Mouse (Mus musculus): ENCODE measurements around the gene Lce1f. TPM values are rescaled to one million over a fixed set of nuclear protein-coding genes. Genes with fewer than 3 reads are reported as not detected.

Gene Lce1f
- total RNA-seq (2021), result not detected
- long read RNA-seq, experiment 1, result 0 reads
- long read RNA-seq, experiment 2, result 0 reads

GRCm38 (mm10) chr3:92720250-92720649, at the start of gene Lce1f:
TSS of gene Lce1f (minus strand) at chr3:92720350.
- no peak for DNase-seq

- DNase-seq, result no peak
Observed at GRCm38 (mm10) chr3:92764965-92765364, 44.8 kb upstream of the Lce1f start, which contains the start of gene Lce1h. TSS of gene Lce1h (minus strand) at chr3:92765065.

GRCm38 (mm10) chr3:92753197-92753596, 33.0 kb upstream of the Lce1f start:
- no peak for DNase-seq

- no peak for DNase-seq
Observed at GRCm38 (mm10) chr3:92752238-92752637, 32.1 kb upstream of the Lce1f start, which contains the start of gene Lce1g. TSS of gene Lce1g (minus strand) at chr3:92752338.

GRCm38 (mm10) chr3:92738996-92739395, 18.8 kb upstream of the Lce1f start, which contains the start of gene Gm38119:
TSS of gene Gm38119 (minus strand) at chr3:92739096.
- no peak for DNase-seq

GRCm38 (mm10) chr3:92722631-92723030, 2.5 kb upstream of the Lce1f start:
- no peak for DNase-seq

GRCm38 (mm10) chr3:92715122-92715521, 5.0 kb downstream of the Lce1f start:
- no peak for DNase-seq

- no peak for DNase-seq
Observed at GRCm38 (mm10) chr3:92708974-92709373, 11.2 kb downstream of the Lce1f start, which contains the start of gene Lce1e. TSS of gene Lce1e (minus strand) at chr3:92709074.

GRCm38 (mm10) chr3:92694613-92695012, 25.5 kb downstream of the Lce1f start:
- no peak for DNase-seq

GRCm38 (mm10) chr3:92691688-92692087, 28.5 kb downstream of the Lce1f start:
- DNase-seq, result no peak

- peak; percentile 4 to 7 for DNase-seq
Observed at GRCm38 (mm10) chr3:92689154-92689553, 31.0 kb downstream of the Lce1f start.

GRCm38 (mm10) chr3:92687110-92687509, 33.0 kb downstream of the Lce1f start, which contains the start of gene Lce1d:
TSS of gene Lce1d (minus strand) at chr3:92687210.
- DNase-seq, result no peak

GRCm38 (mm10) chr3:92678947-92679346, 41.2 kb downstream of the Lce1f start, which contains the start of gene Lce1c:
TSS of gene Lce1c (plus strand) at chr3:92679247.
- no peak for DNase-seq

GRCm38 (mm10) chr3:92670215-92670614, 49.9 kb downstream of the Lce1f start, which contains the start of gene Lce1a2:
TSS of gene Lce1a2 (minus strand) at chr3:92670315.
- DNase-seq, result no peak

Other genes with a start within 250 kb of the Lce1f start
- gene Sprr1a, start 234.5 kb downstream of the Lce1f start, total RNA-seq (2021), result not detected
- not detected for gene Sprr4, start 219.9 kb downstream of the Lce1f start, total RNA-seq (2021)
- gene 2310046K23Rik, start 185.8 kb downstream of the Lce1f start, total RNA-seq (2021), result not detected
- gene Ivl, start 146.6 kb downstream of the Lce1f start, total RNA-seq (2021), result not detected
- not detected for gene Smcp, start 131.4 kb downstream of the Lce1f start, total RNA-seq (2021)
- gene 2210017I01Rik, start 112.9 kb downstream of the Lce1f start, total RNA-seq (2021), result not detected
- gene Lce6a, start 98.7 kb downstream of the Lce1f start, total RNA-seq (2021), result not detected
- not detected for gene Lce1a1, start 72.0 kb downstream of the Lce1f start, total RNA-seq (2021)
- not detected for gene Lce1b, start 63.4 kb downstream of the Lce1f start, total RNA-seq (2021)
- not detected for gene Lce1a2, start 50.0 kb downstream of the Lce1f start, total RNA-seq (2021)
- not detected for gene Lce1c, start 41.1 kb downstream of the Lce1f start, total RNA-seq (2021)
- not detected for gene Lce1d, start 33.1 kb downstream of the Lce1f start, total RNA-seq (2021)
- gene Lce1e, start 11.3 kb downstream of the Lce1f start, total RNA-seq (2021), result not detected
- not detected for gene Gm38119, start 18.7 kb upstream of the Lce1f start, total RNA-seq (2021)
- gene Lce1g, start 32.0 kb upstream of the Lce1f start, total RNA-seq (2021), result not detected
- not detected for gene Lce1h, start 44.7 kb upstream of the Lce1f start, total RNA-seq (2021)
- not detected for gene Lce1i, start 58.5 kb upstream of the Lce1f start, total RNA-seq (2021)
- not detected for gene Lce1j, start 70.2 kb upstream of the Lce1f start, total RNA-seq (2021)
- gene Lce1k, start 87.5 kb upstream of the Lce1f start, total RNA-seq (2021), result not detected
- gene Kprp, start 106.9 kb upstream of the Lce1f start, total RNA-seq (2021), result not detected
- gene Lce1l, start 130.9 kb upstream of the Lce1f start, total RNA-seq (2021), result not detected
- not detected for gene 2310050C09Rik, start 149.9 kb upstream of the Lce1f start, total RNA-seq (2021)
- not detected for gene Lce3a, start 205.9 kb upstream of the Lce1f start, total RNA-seq (2021)
- gene Lce3b, start 212.6 kb upstream of the Lce1f start, total RNA-seq (2021), result not detected
- gene Lce3c, start 224.1 kb upstream of the Lce1f start, total RNA-seq (2021), result not detected
- not detected for gene Lce3d, start 237.0 kb upstream of the Lce1f start, total RNA-seq (2021)
- gene Lce3e, start 246.7 kb upstream of the Lce1f start, total RNA-seq (2021), result not detected